Mouse (Mus musculus): ENCODE data around the gene Avp. TPM values are rescaled to one million over a fixed set of nuclear protein-coding genes. Genes with fewer than 3 reads are reported as not detected.

Avp gene
- polyA plus RNA-seq, 1 experiment from 2014 or later, result not detected

GRCm38 (mm10) chr2:130558015-130558414 is 24.3 kb downstream of the Avp start:
- H3K4me1 ChIP-seq (ENCODE audit: control insufficient read depth in 2 of 2, insufficient read depth in 2 of 2, low read length in 2 of 2), result peaks cover 2 to 5% of the 10 kb centered on the region in 2 experiments; a peak in 3 of 4 replicates
- ATAC-seq (ENCODE audit: insufficient number of reproducible peaks, insufficient read depth, low FRiP score, low read depth), result no peak
- H3K36me3 ChIP-seq (ENCODE audit: control insufficient read depth, insufficient read depth, low read length), result peaks cover 44% of the 10 kb centered on the region
- H3K9me3 ChIP-seq (ENCODE audit: control insufficient read depth, low read length), result no peaks in the 10 kb centered on the region
- H3K4me2 ChIP-seq (ENCODE audit: low read length), result no peak overlapping the region
- H3K27ac ChIP-seq (replicated peaks in 1 of 2; ENCODE audit: control insufficient read depth in 1 of 2, insufficient read depth in 1 of 2, low read depth in 2 of 2, low read length in 2 of 2), result no peak overlapping the region
- no peaks in the 10 kb centered on the region for H3K27me3 ChIP-seq (ENCODE audit: control insufficient read depth, insufficient read depth, low read length)
- WGBS, result 75% methylated on average over 2 of the region's 2 CpGs
- H3K9ac ChIP-seq (ENCODE audit: low read length), result no peak overlapping the region
- no peak overlapping the region for H3K4me3 ChIP-seq (ENCODE audit: control insufficient read depth in 1 of 2, insufficient read depth in 1 of 2, low read depth in 1 of 2, low read length in 2 of 2)

GRCm38 (mm10) chr2:130557462-130557861 is 24.9 kb downstream of the Avp start:
- Histone ChIP-seq H3K9ac (ENCODE audit: low read length) (no peak overlapping the region), H3K4me3 (ENCODE audit: control insufficient read depth in 1 of 2, insufficient read depth in 1 of 2, low read depth in 1 of 2, low read length in 2 of 2) (no peak overlapping the region), H3K4me2 (ENCODE audit: low read length) (no peak overlapping the region), H3K4me1 (ENCODE audit: control insufficient read depth in 2 of 2, insufficient read depth in 2 of 2, low read length in 2 of 2) (no peaks in the 10 kb centered on the region; a peak in 2 of 4 replicates), H3K27me3 (ENCODE audit: control insufficient read depth, insufficient read depth, low read length) (no peaks in the 10 kb centered on the region), H3K27ac (replicated peaks in 1 of 2; ENCODE audit: control insufficient read depth in 1 of 2, insufficient read depth in 1 of 2, low read depth in 2 of 2, low read length in 2 of 2) (no peak overlapping the region), H3K36me3 (ENCODE audit: control insufficient read depth, insufficient read depth, low read length) (peaks cover 50% of the 10 kb centered on the region), H3K9me3 (ENCODE audit: control insufficient read depth, low read length) (no peaks in the 10 kb centered on the region)
- 95% methylated on average over 2 of the region's 2 CpGs for WGBS
- ATAC-seq (ENCODE audit: insufficient number of reproducible peaks, insufficient read depth, low FRiP score, low read depth), result no peak

- no peak overlapping the region for H3K4me3 ChIP-seq (ENCODE audit: control insufficient read depth in 1 of 2, insufficient read depth in 1 of 2, low read depth in 1 of 2, low read length in 2 of 2)
- H3K4me1 ChIP-seq (ENCODE audit: control insufficient read depth in 2 of 2, insufficient read depth in 2 of 2, low read length in 2 of 2), result no peaks in the 10 kb centered on the region; a peak in 1 of 4 replicates
- no peak overlapping the region for H3K27ac ChIP-seq (replicated peaks in 1 of 2; ENCODE audit: control insufficient read depth in 1 of 2, insufficient read depth in 1 of 2, low read depth in 2 of 2, low read length in 2 of 2)
- WGBS, result 91% methylated on average over 1 of the region's 1 CpGs
- ATAC-seq (ENCODE audit: insufficient number of reproducible peaks, insufficient read depth, low FRiP score, low read depth), result no peak
- no peaks in the 10 kb centered on the region for H3K9me3 ChIP-seq (ENCODE audit: control insufficient read depth, low read length)
- H3K4me2 ChIP-seq (ENCODE audit: low read length), result no peak overlapping the region
- H3K27me3 ChIP-seq (ENCODE audit: control insufficient read depth, insufficient read depth, low read length), result no peaks in the 10 kb centered on the region
- peaks cover 61% of the 10 kb centered on the region for H3K36me3 ChIP-seq (ENCODE audit: control insufficient read depth, insufficient read depth, low read length)
- no peak overlapping the region for H3K9ac ChIP-seq (ENCODE audit: low read length)
These were observed 26.1 kb downstream of the Avp start for GRCm38 (mm10) chr2:130556292-130556691.

GRCm38 (mm10) chr2:130554841-130555240 is 27.5 kb downstream of the Avp start:
- no peak overlapping the region for H3K4me3 ChIP-seq (ENCODE audit: control insufficient read depth in 1 of 2, insufficient read depth in 1 of 2, low read depth in 1 of 2, low read length in 2 of 2)
- no peak overlapping the region for H3K4me2 ChIP-seq (ENCODE audit: low read length)
- H3K9me3 ChIP-seq (ENCODE audit: control insufficient read depth, low read length), result no peaks in the 10 kb centered on the region
- ATAC-seq (ENCODE audit: insufficient number of reproducible peaks, insufficient read depth, low FRiP score, low read depth), result no peak
- WGBS, result 90% methylated on average over 7 of the region's 7 CpGs
- H3K9ac ChIP-seq (ENCODE audit: low read length), result no peak overlapping the region
- H3K27me3 ChIP-seq (ENCODE audit: control insufficient read depth, insufficient read depth, low read length), result no peaks in the 10 kb centered on the region
- H3K36me3 ChIP-seq (ENCODE audit: control insufficient read depth, insufficient read depth, low read length), result peaks cover 74% of the 10 kb centered on the region
- no peak overlapping the region for H3K27ac ChIP-seq (replicated peaks in 1 of 2; ENCODE audit: control insufficient read depth in 1 of 2, insufficient read depth in 1 of 2, low read depth in 2 of 2, low read length in 2 of 2)
- H3K4me1 ChIP-seq (ENCODE audit: control insufficient read depth in 2 of 2, insufficient read depth in 2 of 2, low read length in 2 of 2), result no peaks in the 10 kb centered on the region; a peak in 1 of 4 replicates

- Histone ChIP-seq H3K36me3 (ENCODE audit: control insufficient read depth, insufficient read depth, low read length) (peaks cover 97% of the 10 kb centered on the region), H3K9ac (ENCODE audit: low read length) (no peak overlapping the region), H3K4me1 (ENCODE audit: control insufficient read depth in 2 of 2, insufficient read depth in 2 of 2, low read length in 2 of 2) (peaks cover 3% of the 10 kb centered on the region in 2 experiments; a peak in 1 of 4 replicates), H3K9me3 (ENCODE audit: control insufficient read depth, low read length) (no peaks in the 10 kb centered on the region), H3K4me3 (ENCODE audit: control insufficient read depth in 1 of 2, insufficient read depth in 1 of 2, low read depth in 1 of 2, low read length in 2 of 2) (no peak overlapping the region), H3K4me2 (ENCODE audit: low read length) (no peak overlapping the region), H3K27ac (replicated peaks in 1 of 2; ENCODE audit: control insufficient read depth in 1 of 2, insufficient read depth in 1 of 2, low read depth in 2 of 2, low read length in 2 of 2) (no peak overlapping the region), H3K27me3 (ENCODE audit: control insufficient read depth, insufficient read depth, low read length) (no peaks in the 10 kb centered on the region)
- no peak for ATAC-seq (ENCODE audit: insufficient number of reproducible peaks, insufficient read depth, low FRiP score, low read depth)
- 63% methylated on average over 8 of the region's 8 CpGs for WGBS
These were observed 35.4 kb downstream of the Avp start for GRCm38 (mm10) chr2:130546957-130547356.

- 85% methylated on average over 9 of the region's 9 CpGs for WGBS
- Histone ChIP-seq H3K4me2 (ENCODE audit: low read length) (no peak overlapping the region), H3K27me3 (ENCODE audit: control insufficient read depth, insufficient read depth, low read length) (no peaks in the 10 kb centered on the region), H3K9ac (ENCODE audit: low read length) (no peak overlapping the region), H3K36me3 (ENCODE audit: control insufficient read depth, insufficient read depth, low read length) (peaks cover 96% of the 10 kb centered on the region), H3K4me1 (ENCODE audit: control insufficient read depth in 2 of 2, insufficient read depth in 2 of 2, low read length in 2 of 2) (no peaks in the 10 kb centered on the region), H3K27ac (replicated peaks in 1 of 2; ENCODE audit: control insufficient read depth in 1 of 2, insufficient read depth in 1 of 2, low read depth in 2 of 2, low read length in 2 of 2) (no peak overlapping the region), H3K9me3 (ENCODE audit: control insufficient read depth, low read length) (no peaks in the 10 kb centered on the region), H3K4me3 (ENCODE audit: control insufficient read depth in 1 of 2, insufficient read depth in 1 of 2, low read depth in 1 of 2, low read length in 2 of 2) (no peak overlapping the region)
- ATAC-seq (ENCODE audit: insufficient number of reproducible peaks, insufficient read depth, low FRiP score, low read depth), result no peak
These were observed 42.1 kb downstream of the Avp start for GRCm38 (mm10) chr2:130540266-130540665.

- Histone ChIP-seq H3K4me1 (ENCODE audit: control insufficient read depth in 2 of 2, insufficient read depth in 2 of 2, low read length in 2 of 2) (no peaks in the 10 kb centered on the region), H3K9me3 (ENCODE audit: control insufficient read depth, low read length) (no peaks in the 10 kb centered on the region), H3K27ac (replicated peaks in 1 of 2; ENCODE audit: control insufficient read depth in 1 of 2, insufficient read depth in 1 of 2, low read depth in 2 of 2, low read length in 2 of 2) (no peak overlapping the region), H3K4me2 (ENCODE audit: low read length) (no peak overlapping the region), H3K4me3 (ENCODE audit: control insufficient read depth in 1 of 2, insufficient read depth in 1 of 2, low read depth in 1 of 2, low read length in 2 of 2) (no peak overlapping the region), H3K36me3 (ENCODE audit: control insufficient read depth, insufficient read depth, low read length) (peaks cover 96% of the 10 kb centered on the region), H3K9ac (ENCODE audit: low read length) (no peak overlapping the region), H3K27me3 (ENCODE audit: control insufficient read depth, insufficient read depth, low read length) (no peaks in the 10 kb centered on the region)
- no peak for ATAC-seq (ENCODE audit: insufficient number of reproducible peaks, insufficient read depth, low FRiP score, low read depth)
- WGBS, result 84% methylated on average over 8 of the region's 8 CpGs
These were observed 43.3 kb downstream of the Avp start for GRCm38 (mm10) chr2:130538876-130539546.

- no peak overlapping the region for H3K9ac ChIP-seq (ENCODE audit: low read length)
- 81% methylated on average over 3 of the region's 3 CpGs for WGBS
- H3K4me2 ChIP-seq (ENCODE audit: low read length), result no peak overlapping the region
- ATAC-seq (ENCODE audit: insufficient number of reproducible peaks, insufficient read depth, low FRiP score, low read depth), result no peak
- no peaks in the 10 kb centered on the region for H3K9me3 ChIP-seq (ENCODE audit: control insufficient read depth, low read length)
- H3K27me3 ChIP-seq (ENCODE audit: control insufficient read depth, insufficient read depth, low read length), result no peaks in the 10 kb centered on the region
- no peak overlapping the region for H3K27ac ChIP-seq (replicated peaks in 1 of 2; ENCODE audit: control insufficient read depth in 1 of 2, insufficient read depth in 1 of 2, low read depth in 2 of 2, low read length in 2 of 2)
- peaks cover 93% of the 10 kb centered on the region for H3K36me3 ChIP-seq (ENCODE audit: control insufficient read depth, insufficient read depth, low read length)
- no peaks in the 10 kb centered on the region for H3K4me1 ChIP-seq (ENCODE audit: control insufficient read depth in 2 of 2, insufficient read depth in 2 of 2, low read length in 2 of 2)
- no peak overlapping the region for H3K4me3 ChIP-seq (ENCODE audit: control insufficient read depth in 1 of 2, insufficient read depth in 1 of 2, low read depth in 1 of 2, low read length in 2 of 2)
These were observed 45.5 kb downstream of the Avp start for GRCm38 (mm10) chr2:130536890-130537289.
